Mouse (Mus musculus) heart, postnatal 25 days (tissue): ENCODE results near the gene Zmynd12. TPM values are rescaled to one million over a fixed set of nuclear protein-coding genes. Genes with fewer than 3 reads are reported as not detected.

Experiments used
- DNase-seq: peaks from one replicate; pipeline ENCODE4 v3.0.0; 2022; ENCODE audit warnings: low spot score
- intact Hi-C: fragments of 180-260 bp; cut with DNase I; formaldehyde crosslinking; loops from one replicate; pipeline ENCODE4 v1.15.1; 2025
- total RNA-seq, 2 experiments: library from RNA; stranded (reverse); gene quantifications; 2 replicates each; pipeline ENCODE4 v1.2.3; 2021

Gene Zmynd12
- total RNA-seq, 2 experiments from 2014 or later = not detected

GRCm38 (mm10) chr4:119442539-119442938 lies 19.9 kb downstream of the Zmynd12 start:
- DNase-seq = no peak
- intact Hi-C loops = no loop called here

GRCm38 (mm10) chr4:119447261-119447660 lies 24.6 kb downstream of the Zmynd12 start:
- intact Hi-C loops = no loop called here
- no peak for DNase-seq

GRCm38 (mm10) chr4:119447786-119448185 lies 25.2 kb downstream of the Zmynd12 start:
- intact Hi-C loops = no loop called here
- no peak for DNase-seq

- DNase-seq = no peak
- intact Hi-C loops = no loop called here
These were observed 27.8 kb downstream of the Zmynd12 start for GRCm38 (mm10) chr4:119450436-119450835.

GRCm38 (mm10) chr4:119453128-119453527 lies 30.5 kb downstream of the Zmynd12 start:
- no peak for DNase-seq
- intact Hi-C loops = no loop called here

- intact Hi-C loops = no loop called here
- DNase-seq = no peak
These were observed 30.9 kb downstream of the Zmynd12 start for GRCm38 (mm10) chr4:119453533-119453932.

GRCm38 (mm10) chr4:119460296-119460695 lies 37.7 kb downstream of the Zmynd12 start:
- DNase-seq = no peak
- intact Hi-C loops = no loop called here

GRCm38 (mm10) chr4:119460728-119461141 lies 38.1 kb downstream of the Zmynd12 start:
- intact Hi-C loops = no loop called here

GRCm38 (mm10) chr4:119462457-119462856 lies 39.8 kb downstream of the Zmynd12 start:
- intact Hi-C loops = no loop called here
- no peak for DNase-seq

More at GRCm38 (mm10) chr4:119460728-119461141, 38.1 kb downstream of the Zmynd12 start:
- peak; percentile 51 for DNase-seq

- peak; percentile 17 for DNase-seq
- intact Hi-C loops = no loop called here
These were observed 40.5 kb downstream of the Zmynd12 start for GRCm38 (mm10) chr4:119462858-119463755.

GRCm38 (mm10) chr4:119463756-119464419 lies 41.3 kb downstream of the Zmynd12 start:
- DNase-seq = no peak
- intact Hi-C loops = no loop called here

GRCm38 (mm10) chr4:119465841-119466240 lies 43.2 kb downstream of the Zmynd12 start:
- intact Hi-C loops = no loop called here
- no peak for DNase-seq

- intact Hi-C loops = no loop called here
- DNase-seq = no peak
These were observed 45.2 kb downstream of the Zmynd12 start for GRCm38 (mm10) chr4:119467720-119468380.

- no peak for DNase-seq
- intact Hi-C loops = no loop called here
These were observed 49.9 kb downstream of the Zmynd12 start for GRCm38 (mm10) chr4:119472545-119472944.

GRCm38 (mm10) chr4:119473150-119473549 lies 50.5 kb downstream of the Zmynd12 start:
- intact Hi-C loops = no loop called here
- no peak for DNase-seq

- DNase-seq = no peak
- intact Hi-C loops = no loop called here
These were observed 60.4 kb downstream of the Zmynd12 start for GRCm38 (mm10) chr4:119483051-119483450.

GRCm38 (mm10) chr4:119484882-119485281 lies 62.3 kb downstream of the Zmynd12 start:
- DNase-seq = no peak
- intact Hi-C loops = no loop called here

GRCm38 (mm10) chr4:119489666-119490065 lies 67.1 kb downstream of the Zmynd12 start:
- intact Hi-C loops = no loop called here
- DNase-seq = no peak

GRCm38 (mm10) chr4:119490806-119491205 lies 68.2 kb downstream of the Zmynd12 start:
- intact Hi-C loops = no loop called here

GRCm38 (mm10) chr4:119492291-119492932 lies 69.8 kb downstream of the Zmynd12 start, which contains the start of gene Rimkla:
Gene Rimkla, minus strand, starts transcription at chr4:119492628.
- intact Hi-C loops = no loop called here
- DNase-seq = peak; percentile 28

More at GRCm38 (mm10) chr4:119490806-119491205, 68.2 kb downstream of the Zmynd12 start:
- no peak for DNase-seq
